Mouse (Mus musculus) liver, postnatal 0 days (tissue): ENCODE results near the gene Wdr46.

ENCODE experiments used
- CTCF ChIP-seq: sonication (generic); IDR thresholded peaks from 2 replicates; pipeline ENCODE4 v1.5.1; 2016; ENCODE audit warnings: antibody characterized with exemption, low read depth
- EP300 ChIP-seq: IDR thresholded peaks from 2 replicates; pipeline ENCODE4 v1.6.1; 2016; ENCODE audit warnings: antibody characterized with exemption, low read depth, mild to moderate bottlenecking

GRCm38 (mm10) chr17:33916847-33917655, 23.4 kb upstream of the Wdr46 start:
- no peak for TF ChIP-seq CTCF
- no peak for TF ChIP-seq EP300
